Mouse (Mus musculus) neutrophil, adult 65 days (primary cell): ENCODE measurements around the gene Mrgprb5. TPM values are rescaled to one million over a fixed set of nuclear protein-coding genes. Genes with fewer than 3 reads are reported as not detected.

Experiments used
- total RNA-seq: library from RNA; stranded (reverse); gene quantifications from 2 replicates; pipeline ENCODE4 v1.2.4, GENCODE M21; 2023

The Mrgprb5 gene
- total RNA-seq, result not detected in 2 replicates

GRCm38 (mm10) chr7:48168919-48169318 lies at the start of gene Mrgprb5:
TSS of gene Mrgprb5 (minus strand) at chr7:48169019.

GRCm38 (mm10) chr7:48199188-48199587 lies 30.4 kb upstream of the Mrgprb5 start, which contains the start of gene Mrgprb4:
TSS of gene Mrgprb4 (minus strand) at chr7:48199288.

Other genes starting within 250 kb of the Mrgprb5 start
- not detected in 2 replicates for gene Mrgpra4, start 186.9 kb downstream of the Mrgprb5 start, total RNA-seq
- gene Mrgprx1, start 141.4 kb downstream of the Mrgprb5 start, total RNA-seq, result not detected in 2 replicates
- gene Mrgprb4, start 30.3 kb upstream of the Mrgprb5 start, total RNA-seq, result not detected in 2 replicates
- gene Mrgprb8, start 219.5 kb upstream of the Mrgprb5 start, total RNA-seq, result not detected in 2 replicates